Mouse (Mus musculus) ES-Bruce4 (cell line): Measurements from ENCODE around the gene Neb. TPM values are rescaled to one million over a fixed set of nuclear protein-coding genes. Genes with fewer than 3 reads are reported as not detected.

Experiments used
- H3K27ac ChIP-seq: 2 replicates; pipeline ENCODE4 v1.5.1; 2012; ENCODE audit warnings: low read length, inconsistent platforms; ENCODE audit not compliant: insufficient read depth
- H3K27me3 ChIP-seq: 2 replicates; pipeline ENCODE4 v1.6.1; 2012; ENCODE audit warnings: mild to moderate bottlenecking, low read length, inconsistent platforms; ENCODE audit not compliant: control insufficient read depth, poor library complexity, insufficient read depth, severe bottlenecking
- H3K36me3 ChIP-seq: 2 replicates; pipeline ENCODE4 v1.6.1; 2012; ENCODE audit warnings: inconsistent platforms, mild to moderate bottlenecking, low read length, moderate library complexity; ENCODE audit not compliant: control insufficient read depth, poor library complexity, insufficient read depth, severe bottlenecking
- H3K4me1 ChIP-seq: one replicate; pipeline ENCODE4 v1.8.1; 2011; ENCODE audit warnings: low read length; ENCODE audit not compliant: control insufficient read depth, insufficient read depth
- H3K4me3 ChIP-seq: 2 replicates; pipeline ENCODE4 v1.5.1; 2011; ENCODE audit warnings: low read depth, mild to moderate bottlenecking, low read length
- H3K9ac ChIP-seq: 2 replicates; pipeline ENCODE4 v1.6.1; 2012; ENCODE audit warnings: low read depth, mild to moderate bottlenecking, inconsistent platforms; ENCODE audit not compliant: poor library complexity, severe bottlenecking
- H3K9me3 ChIP-seq: replicated peaks from 2 replicates; pipeline ENCODE4 v1.6.1; 2012; ENCODE audit warnings: mild to moderate bottlenecking, low read length, inconsistent platforms; ENCODE audit not compliant: control insufficient read depth, poor library complexity, insufficient read depth, severe bottlenecking
- CTCF ChIP-seq: IDR thresholded peaks from one replicate; pipeline ENCODE4 v1.8.1; 2011; ENCODE audit warnings: low read depth, low read length
- EP300 ChIP-seq: IDR thresholded peaks from 2 replicates; pipeline ENCODE4 v1.6.1; 2011; ENCODE audit warnings: low read depth, low read length; ENCODE audit not compliant: insufficient read depth
- POLR2A ChIP-seq: IDR thresholded peaks from one replicate; pipeline ENCODE4 v1.8.1; 2011; ENCODE audit warnings: low read length; ENCODE audit not compliant: insufficient read depth
- polyA plus RNA-seq: library from polyadenylated mRNA; stranded (reverse); fragments of >200 nt; gene quantifications from 2 replicates; pipeline ENCODE4 v1.2.4, GENCODE M21; 2011; ENCODE audit warnings: low read depth; ENCODE audit not compliant: missing spikeins, insufficient read depth, insufficient read length

Neb gene
- polyA plus RNA-seq, 1 experiment: 1.5 TPM

DNA sequence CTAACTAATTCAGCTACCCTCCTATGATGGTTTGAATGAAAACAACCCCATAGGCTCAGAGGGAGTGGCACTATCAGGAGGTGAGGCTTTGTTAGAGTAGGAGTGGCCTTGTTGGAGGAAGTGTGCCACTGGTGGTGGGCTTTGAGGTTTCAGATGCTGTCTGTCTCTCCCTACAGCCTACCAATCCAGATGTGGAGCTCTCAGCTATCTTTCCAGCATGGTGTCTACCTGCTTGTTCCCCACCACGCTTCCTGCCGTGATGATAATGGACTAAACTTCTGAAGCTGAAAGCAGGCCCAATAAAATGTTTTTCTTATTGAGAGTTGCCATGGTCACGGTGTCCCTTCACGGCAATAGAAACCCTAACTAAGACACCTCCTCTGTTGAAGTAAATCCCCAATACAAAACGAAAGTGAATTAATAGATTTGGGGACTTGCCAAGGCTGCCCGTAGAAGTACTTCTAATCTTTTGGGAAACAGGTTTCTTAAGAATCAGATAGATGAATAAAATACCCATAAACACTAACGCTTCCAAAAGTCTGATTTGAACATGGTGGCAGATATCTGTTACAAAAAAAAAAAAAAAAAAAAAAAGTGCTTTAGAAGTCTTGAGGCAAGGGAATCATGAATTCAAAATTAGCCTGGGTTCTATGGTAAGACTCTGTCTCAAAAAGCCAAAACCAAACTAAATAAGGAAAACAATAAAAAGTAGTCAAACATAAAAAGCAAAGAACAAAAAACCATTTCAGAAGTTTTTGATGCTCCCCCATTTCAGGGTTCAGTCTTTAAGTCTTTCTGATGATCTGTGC is 63.1 kb downstream of the Neb start:
- H3K36me3 ChIP-seq: no peaks in the 10 kb centered on the region
- no peaks in the 10 kb centered on the region for H3K27me3 ChIP-seq
- TF ChIP-seq CTCF (no peak), EP300 (no peak), POLR2A (no peak)
- no peak overlapping the region for H3K9ac ChIP-seq
- H3K9me3 ChIP-seq: no peaks in the 10 kb centered on the region; the same call in 1 of the 2 replicates
- no peak overlapping the region for H3K27ac ChIP-seq
- H3K4me3 ChIP-seq: no peak overlapping the region
- no peaks in the 10 kb centered on the region for H3K4me1 ChIP-seq

DNA sequence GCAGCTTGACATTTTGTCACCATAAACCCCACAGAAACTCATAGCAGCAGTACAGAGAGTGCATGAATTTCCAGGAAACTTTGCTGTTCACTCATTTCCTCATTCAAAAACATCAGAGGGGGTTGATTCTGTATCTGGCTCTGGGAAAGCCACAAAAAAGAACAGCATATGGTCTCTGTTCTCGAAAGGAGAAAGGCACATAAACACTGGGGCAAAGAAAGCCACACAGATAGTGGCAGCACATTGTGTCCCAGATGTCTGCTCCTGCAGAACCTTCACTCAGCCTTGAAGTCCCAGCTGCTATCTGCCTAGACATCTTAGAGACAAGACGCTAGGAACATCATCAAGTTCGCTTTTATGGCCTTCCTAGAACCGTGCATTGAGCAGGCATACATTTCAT is 67.5 kb downstream of the Neb start:
- no peak for TF ChIP-seq EP300
- TF ChIP-seq POLR2A: no peak
- TF ChIP-seq CTCF: no peak
- H3K27me3 ChIP-seq: no peaks in the 10 kb centered on the region
- no peak overlapping the region for H3K4me3 ChIP-seq

DNA sequence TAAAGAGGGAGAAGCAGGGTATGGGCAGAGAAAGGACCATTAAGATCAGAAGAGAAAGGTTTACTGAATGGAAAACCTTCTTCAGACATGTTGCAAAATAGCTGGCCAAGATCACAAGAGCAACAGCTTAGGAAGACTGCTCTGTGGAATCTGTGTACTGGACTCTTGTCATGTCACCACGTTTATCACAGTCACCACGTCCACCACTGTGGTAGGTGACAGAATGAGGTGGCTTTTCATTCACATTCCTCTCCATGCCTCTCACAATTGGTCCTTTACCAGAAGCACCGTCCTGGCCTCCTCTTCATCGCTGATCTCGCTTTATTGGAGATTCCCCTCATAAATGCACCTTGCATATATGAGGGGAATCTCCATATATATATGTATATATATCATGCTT is 71.6 kb downstream of the Neb start:
- no peaks in the 10 kb centered on the region for H3K36me3 ChIP-seq

More for the DNA sequence above, 67.5 kb downstream of the Neb start:
- no peak overlapping the region for H3K9ac ChIP-seq
- no peak overlapping the region for H3K27ac ChIP-seq
- no peaks in the 10 kb centered on the region for H3K4me1 ChIP-seq
- H3K36me3 ChIP-seq: no peaks in the 10 kb centered on the region
- no peaks in the 10 kb centered on the region; the same call in 1 of the 2 replicates for H3K9me3 ChIP-seq

DNA sequence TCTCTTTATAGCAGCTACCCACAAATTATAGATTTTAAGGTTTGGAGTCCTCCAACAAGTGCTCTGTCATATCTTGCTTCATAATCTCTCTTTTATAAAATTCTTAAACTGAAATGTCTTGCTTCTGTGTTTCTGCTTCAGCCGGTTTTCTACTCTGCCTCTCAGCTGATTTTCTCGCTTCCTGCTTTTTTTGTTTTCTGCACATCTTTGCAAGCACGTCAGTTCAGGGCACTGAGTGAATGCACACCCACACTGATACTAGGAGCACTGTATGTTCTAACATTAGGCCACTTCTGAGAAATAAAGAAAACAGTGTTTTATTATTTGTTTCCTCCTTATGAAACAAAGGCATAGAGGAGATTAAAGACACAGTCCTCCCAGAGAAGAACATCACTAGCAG is 73.7 kb downstream of the Neb start:
- TF ChIP-seq CTCF (no peak), POLR2A (no peak), EP300 (no peak)
- Histone ChIP-seq H3K4me3 (no peak overlapping the region), H3K4me1 (no peaks in the 10 kb centered on the region), H3K36me3 (no peaks in the 10 kb centered on the region), H3K9me3 (no peaks in the 10 kb centered on the region), H3K27me3 (no peaks in the 10 kb centered on the region), H3K9ac (no peak overlapping the region), H3K27ac (no peak overlapping the region)

More for the DNA sequence above, 71.6 kb downstream of the Neb start:
- Histone ChIP-seq H3K9ac (no peak overlapping the region), H3K4me1 (no peaks in the 10 kb centered on the region), H3K9me3 (no peaks in the 10 kb centered on the region), H3K4me3 (no peak overlapping the region), H3K27ac (no peak overlapping the region), H3K27me3 (no peaks in the 10 kb centered on the region)
- TF ChIP-seq POLR2A (no peak), CTCF (no peak), EP300 (no peak)

DNA sequence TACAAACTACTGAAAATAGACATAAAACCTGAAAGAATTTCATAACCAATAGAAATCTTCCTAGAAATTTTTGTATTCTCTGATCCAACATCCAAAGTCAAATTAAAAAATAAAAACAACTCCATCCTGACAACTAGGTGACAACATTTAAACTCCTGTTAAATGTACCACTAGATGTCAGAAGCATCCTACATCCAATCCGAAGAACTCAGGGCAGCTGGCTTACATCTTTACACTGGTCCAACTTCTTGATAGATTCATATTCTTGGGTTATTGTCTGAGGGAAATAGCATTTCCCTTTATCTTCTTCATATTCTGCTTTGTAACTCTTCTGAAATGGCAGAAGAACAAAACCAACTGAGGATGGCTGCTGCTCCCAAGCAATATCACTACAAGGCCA is 74.9 kb downstream of the Neb start:
- H3K9ac ChIP-seq: no peak overlapping the region
- H3K4me3 ChIP-seq: no peak overlapping the region
- H3K4me1 ChIP-seq: no peaks in the 10 kb centered on the region
- no peaks in the 10 kb centered on the region for H3K36me3 ChIP-seq
- H3K9me3 ChIP-seq: no peaks in the 10 kb centered on the region
- no peak for TF ChIP-seq CTCF
- no peak for TF ChIP-seq EP300
- no peaks in the 10 kb centered on the region for H3K27me3 ChIP-seq
- H3K27ac ChIP-seq: no peak overlapping the region

DNA sequence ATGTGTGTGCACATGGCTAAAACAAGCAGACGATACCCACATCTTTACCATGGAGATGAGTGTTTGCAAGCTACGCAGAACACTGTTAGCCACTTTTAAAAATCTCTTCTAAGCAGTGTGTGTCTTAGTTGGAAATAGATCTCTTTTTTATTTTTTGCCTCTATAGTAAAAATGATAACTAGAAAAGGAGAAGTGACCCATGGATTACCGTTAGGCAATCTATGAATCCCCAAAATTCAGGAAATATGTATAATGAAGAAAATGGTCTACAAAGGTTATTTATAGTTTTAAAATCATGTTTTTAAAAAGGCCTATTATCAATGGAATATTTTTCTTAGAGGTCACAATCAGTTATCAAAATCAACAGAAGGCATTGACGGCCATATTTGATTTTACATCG is 80.3 kb downstream of the Neb start:
- H3K9ac ChIP-seq: no peak overlapping the region
- no peaks in the 10 kb centered on the region for H3K27me3 ChIP-seq
- H3K4me3 ChIP-seq: no peak overlapping the region
- H3K36me3 ChIP-seq: no peaks in the 10 kb centered on the region
- TF ChIP-seq CTCF (no peak), EP300 (no peak), POLR2A (no peak)
- no peaks in the 10 kb centered on the region for H3K9me3 ChIP-seq
- H3K27ac ChIP-seq: no peak overlapping the region
- no peaks in the 10 kb centered on the region for H3K4me1 ChIP-seq
